Mouse (Mus musculus) neural tube, embryonic 12.5 days (tissue): Measurements from ENCODE around the gene Chmp4b. TPM values are rescaled to one million over a fixed set of nuclear protein-coding genes. Genes with fewer than 3 reads are reported as not detected.

Source experiments
- ATAC-seq: fragments of 200-750 bp; cut with Nextera tagmentation; 2 replicates; pipeline ENCODE4 v1.8.0; 2017; ENCODE audit warnings: low read depth, mild to moderate bottlenecking, moderate TSS enrichment, moderate library complexity; ENCODE audit not compliant: low FRiP score
- H3K27ac ChIP-seq: fragments of 300-500 bp; sonication (generic); 2 replicates; pipeline ENCODE4 v1.5.1; 2016
- H3K27me3 ChIP-seq: fragments of 300-500 bp; sonication (generic); replicated peaks from 2 replicates; pipeline ENCODE4 v1.6.1; 2016; ENCODE audit warnings: mild to moderate bottlenecking
- H3K36me3 ChIP-seq: fragments of 300-500 bp; sonication (generic); 2 replicates; pipeline ENCODE4 v1.6.1; 2016; ENCODE audit warnings: mild to moderate bottlenecking
- H3K4me1 ChIP-seq: fragments of 300-500 bp; sonication (generic); 2 replicates; pipeline ENCODE4 v1.6.1; 2016
- H3K4me2 ChIP-seq: fragments of 300-500 bp; sonication (generic); replicated peaks from 2 replicates; pipeline ENCODE4 v1.6.1; 2016; ENCODE audit warnings: mild to moderate bottlenecking
- H3K4me3 ChIP-seq: fragments of 300-500 bp; sonication (generic); 2 replicates; pipeline ENCODE4 v1.5.1; 2016
- H3K9ac ChIP-seq: fragments of 300-500 bp; sonication (generic); 2 replicates; pipeline ENCODE4 v1.6.1; 2016; ENCODE audit warnings: mild to moderate bottlenecking
- H3K9me3 ChIP-seq: fragments of 300-500 bp; sonication (generic); 2 replicates; pipeline ENCODE4 v1.6.1; 2016; ENCODE audit warnings: mild to moderate bottlenecking
- WGBS: fragments of 180-500 bp; shearing (Covaris S2); methylation state at CpG from one replicate; pipeline ENCODE4 v1.1.7; 2016; 5-methylcytosine and 5-hydroxymethylcytosine counted together
- polyA plus RNA-seq: library from polyadenylated mRNA; unstranded; fragments of >200 nt; fragmentation: Nextera tagmentation; extraction: Ambion mirVana; gene quantifications from 2 replicates; pipeline ENCODE4 v1.2.1, GENCODE M21; 2016

The Chmp4b gene
- polyA plus RNA-seq: 21.8 and 29.4 TPM in 2 replicates

DNA sequence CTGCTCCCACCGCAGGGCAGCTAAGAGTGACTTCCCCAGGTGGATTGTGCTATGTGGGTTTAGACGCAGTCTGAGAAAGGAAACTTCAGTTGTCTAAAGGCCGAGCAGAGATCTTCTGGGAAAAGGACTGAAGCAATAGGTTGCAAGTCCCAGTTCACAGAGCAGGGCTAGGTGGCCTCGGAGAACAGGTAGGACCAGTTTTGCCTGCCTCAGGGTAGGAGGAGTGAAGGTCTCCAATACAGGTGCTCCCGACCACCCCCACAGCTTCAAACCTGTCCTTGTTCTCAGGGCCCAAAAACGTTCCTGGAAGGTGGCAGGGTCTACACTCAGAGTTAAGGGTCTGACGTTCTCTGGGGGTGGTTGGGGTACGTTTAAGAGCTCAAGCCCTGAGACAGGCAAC, at the start of gene Chmp4b:
Gene Chmp4b (plus strand): TSS at position 343 of the 400 bp plus-strand sequence.
- H3K9ac ChIP-seq: no peak within 1 kb of the TSS
- no peak within 1 kb of the TSS for H3K4me3 ChIP-seq
- H3K36me3 ChIP-seq: no peaks in the 10 kb centered on the region
- no peak within 1 kb of the TSS for H3K27ac ChIP-seq
- no peaks in the 10 kb centered on the region for H3K4me1 ChIP-seq
- no peak within 1 kb of the TSS for H3K4me2 ChIP-seq
- WGBS: 51% methylated on average over 8 of the region's 8 CpGs
- ATAC-seq: no peak
- H3K27me3 ChIP-seq: no peaks in the 10 kb centered on the region
- 0 out of 2 replicates have a peak, but pooled peaks cover 4% of the 10 kb centered on the region for H3K9me3 ChIP-seq

DNA sequence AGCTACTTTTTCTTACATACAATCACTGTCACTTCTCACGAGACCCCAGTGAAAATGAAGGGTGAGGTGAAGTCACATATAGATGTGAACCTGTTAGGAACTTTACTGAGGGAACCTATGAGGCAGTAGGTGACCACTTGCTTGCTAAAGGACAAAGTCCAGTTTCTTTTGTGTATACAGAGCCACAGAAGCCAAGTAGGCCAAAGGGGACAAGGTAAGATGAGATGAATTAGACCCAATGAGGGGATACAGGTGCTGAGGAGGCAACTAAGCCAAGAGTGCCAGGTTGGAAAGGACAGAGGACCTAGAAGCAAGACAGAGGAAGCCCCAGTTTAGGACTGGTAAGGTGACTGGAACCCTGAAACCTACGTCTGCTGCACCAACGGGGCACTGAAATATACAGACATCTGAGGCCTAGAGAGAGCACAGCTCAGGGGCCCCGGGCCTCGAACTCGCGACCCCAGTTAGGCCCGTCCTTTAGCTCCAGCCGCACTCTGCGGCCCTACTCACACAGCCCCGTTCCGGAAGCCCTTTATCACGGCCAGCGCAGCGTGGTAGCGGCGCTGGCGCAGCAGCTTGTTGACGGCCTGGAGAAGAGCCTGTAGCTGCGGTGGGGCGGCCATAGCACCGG, 48.4 kb upstream of the Chmp4b start:
- no peaks in the 10 kb centered on the region for H3K9me3 ChIP-seq
- H3K27me3 ChIP-seq: no peaks in the 10 kb centered on the region
- peaks cover 6% of the 10 kb centered on the region for H3K4me1 ChIP-seq
- no peak for ATAC-seq
- H3K4me3 ChIP-seq: peak overlapping the region; percentile 72
- H3K36me3 ChIP-seq: no peaks in the 10 kb centered on the region
- H3K27ac ChIP-seq: no peak overlapping the region
- H3K9ac ChIP-seq: peak overlapping the region; percentile 75
- peak overlapping the region; percentile 76 for H3K4me2 ChIP-seq
- 17% methylated on average over 22 of the region's 22 CpGs for WGBS

GRCm38 (mm10) chr2:154603638-154604153, 47.8 kb upstream of the Chmp4b start, which contains the start of gene Pxmp4:
Pxmp4 (minus strand) TSS chr2:154603708.
- ATAC-seq: peak; percentile 100
- Histone ChIP-seq H3K4me1 (peaks cover 6% of the 10 kb centered on the region), H3K36me3 (no peaks in the 10 kb centered on the region), H3K27ac (no peak within 1 kb of the TSS), H3K4me2 (peak within 1 kb of the TSS; percentile 76), H3K9ac (peak within 1 kb of the TSS; percentile 75), H3K27me3 (no peaks in the 10 kb centered on the region), H3K9me3 (no peaks in the 10 kb centered on the region), H3K4me3 (peak within 1 kb of the TSS; percentile 72)
- under 1% methylated on average over 13 of the region's 13 CpGs for WGBS

DNA sequence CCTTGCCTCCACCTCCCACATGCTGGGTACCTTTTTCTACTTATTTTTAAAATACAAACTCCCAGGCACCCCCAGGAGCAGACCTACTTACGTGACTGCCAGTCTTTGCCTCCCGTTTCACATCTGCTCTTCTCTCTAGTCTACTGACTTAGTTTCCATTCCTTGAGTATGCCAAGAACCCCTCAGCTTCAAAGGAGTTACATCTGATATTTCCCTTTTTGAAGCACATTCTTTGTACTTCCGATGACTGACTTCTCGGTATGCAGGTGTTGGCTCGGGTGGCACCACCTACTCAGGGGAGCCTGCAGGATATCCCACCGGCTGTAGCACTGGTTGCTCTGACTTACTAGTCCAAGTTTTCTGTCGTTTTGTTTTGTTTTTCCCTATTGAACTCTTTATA, 47.3 kb upstream of the Chmp4b start:
- Histone ChIP-seq H3K27me3 (no peaks in the 10 kb centered on the region), H3K4me2 (peak overlapping the region; percentile 76), H3K27ac (no peak overlapping the region), H3K36me3 (no peaks in the 10 kb centered on the region), H3K4me1 (peaks cover 6% of the 10 kb centered on the region), H3K9ac (no peak overlapping the region), H3K4me3 (0 out of 2 replicates have a peak overlapping the region, but pooled peaks have one; percentile 8), H3K9me3 (no peaks in the 10 kb centered on the region)
- no peak for ATAC-seq
- 40% methylated on average over 7 of the region's 7 CpGs for WGBS

GRCm38 (mm10) chr2:154606965-154607364, 44.5 kb upstream of the Chmp4b start:
- Histone ChIP-seq H3K4me2 (no peak overlapping the region), H3K36me3 (no peaks in the 10 kb centered on the region), H3K27me3 (no peaks in the 10 kb centered on the region), H3K27ac (no peak overlapping the region), H3K4me1 (peaks cover 6% of the 10 kb centered on the region), H3K9me3 (no peaks in the 10 kb centered on the region), H3K4me3 (no peak overlapping the region), H3K9ac (no peak overlapping the region)
- ATAC-seq: no peak
- WGBS: 89% methylated on average over 1 of the region's 1 CpGs

GRCm38 (mm10) chr2:154609050-154609767, 42.3 kb upstream of the Chmp4b start:
- WGBS: 65% methylated on average over 10 of the region's 10 CpGs
- ATAC-seq: no peak
- H3K4me2 ChIP-seq: no peak overlapping the region

GRCm38 (mm10) chr2:154613118-154614115, 38.1 kb upstream of the Chmp4b start, which contains the start of the genes Zfp341 and 4930519P11Rik:
Zfp341 (plus strand) TSS chr2:154613297.
4930519P11Rik (minus strand) TSS chr2:154613437.
- peaks cover 11% of the 10 kb centered on the region; the same call in 1 of the 2 replicates for H3K4me1 ChIP-seq
- ATAC-seq: peak; percentile 93
- H3K27me3 ChIP-seq: no peaks in the 10 kb centered on the region
- no peaks in the 10 kb centered on the region for H3K36me3 ChIP-seq
- under 1% methylated on average over 86 of the region's 98 CpGs for WGBS
- H3K9ac ChIP-seq: peak within 1 kb of the TSS; percentile 81
- H3K4me3 ChIP-seq: peak within 1 kb of the TSS; percentile 51
- H3K27ac ChIP-seq: peak within 1 kb of the TSS; percentile 94
- H3K4me2 ChIP-seq: peak within 1 kb of the TSS; percentile 69
- H3K9me3 ChIP-seq: no peaks in the 10 kb centered on the region

More at GRCm38 (mm10) chr2:154609050-154609767, 42.3 kb upstream of the Chmp4b start:
- H3K4me3 ChIP-seq: no peak overlapping the region
- peaks cover 5% of the 10 kb centered on the region; the same call in 1 of the 2 replicates for H3K4me1 ChIP-seq
- H3K9me3 ChIP-seq: no peaks in the 10 kb centered on the region
- H3K36me3 ChIP-seq: no peaks in the 10 kb centered on the region
- no peak overlapping the region for H3K9ac ChIP-seq
- H3K27me3 ChIP-seq: no peaks in the 10 kb centered on the region
- H3K27ac ChIP-seq: no peak overlapping the region

- H3K27me3 ChIP-seq: no peaks in the 10 kb centered on the region
- no peak overlapping the region for H3K9ac ChIP-seq
- peaks cover 11% of the 10 kb centered on the region; the same call in 1 of the 2 replicates for H3K4me1 ChIP-seq
- H3K4me2 ChIP-seq: peak overlapping the region; percentile 69
- H3K27ac ChIP-seq: no peak overlapping the region
- no peak for ATAC-seq
- H3K9me3 ChIP-seq: no peaks in the 10 kb centered on the region
- WGBS: 77% methylated on average over 19 of the region's 19 CpGs
- no peak overlapping the region for H3K4me3 ChIP-seq
- no peaks in the 10 kb centered on the region for H3K36me3 ChIP-seq
These were observed 36.5 kb upstream of the Chmp4b start for GRCm38 (mm10) chr2:154614841-154615576.

GRCm38 (mm10) chr2:154615674-154616073, 35.8 kb upstream of the Chmp4b start:
- Histone ChIP-seq H3K36me3 (no peaks in the 10 kb centered on the region), H3K27ac (no peak overlapping the region), H3K4me1 (peaks cover 11% of the 10 kb centered on the region; the same call in 1 of the 2 replicates), H3K4me2 (no peak overlapping the region), H3K4me3 (no peak overlapping the region), H3K27me3 (no peaks in the 10 kb centered on the region), H3K9ac (no peak overlapping the region), H3K9me3 (no peaks in the 10 kb centered on the region)
- 93% methylated on average over 5 of the region's 5 CpGs for WGBS
- no peak for ATAC-seq

DNA sequence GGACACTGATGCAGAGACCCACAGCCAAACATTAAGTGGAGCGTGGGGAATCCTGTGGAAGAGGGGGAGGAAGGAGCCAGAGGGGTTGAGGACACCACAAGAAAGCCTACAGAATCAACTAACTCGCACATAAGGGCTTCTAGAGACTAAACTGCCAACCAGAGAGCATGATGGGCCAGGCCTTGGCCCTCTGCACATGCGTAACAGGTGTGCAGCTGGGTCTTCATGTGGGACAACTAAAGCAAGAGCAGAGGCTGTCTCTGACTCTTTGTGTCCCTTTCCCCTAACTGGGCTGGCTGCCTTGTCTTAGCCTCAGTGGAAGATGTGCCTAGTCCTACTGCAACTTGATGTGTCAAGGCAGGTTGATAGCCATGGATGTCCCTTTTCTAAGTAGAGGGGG, 34.4 kb upstream of the Chmp4b start:
- no peak overlapping the region for H3K9ac ChIP-seq
- H3K4me1 ChIP-seq: peaks cover 11% of the 10 kb centered on the region; the same call in 1 of the 2 replicates
- no peak overlapping the region for H3K27ac ChIP-seq
- H3K27me3 ChIP-seq: no peaks in the 10 kb centered on the region
- no peak for ATAC-seq
- no peak overlapping the region for H3K4me3 ChIP-seq
- H3K9me3 ChIP-seq: no peaks in the 10 kb centered on the region
- 93% methylated on average over 3 of the region's 3 CpGs for WGBS
- H3K4me2 ChIP-seq: no peak overlapping the region
- no peaks in the 10 kb centered on the region for H3K36me3 ChIP-seq

DNA sequence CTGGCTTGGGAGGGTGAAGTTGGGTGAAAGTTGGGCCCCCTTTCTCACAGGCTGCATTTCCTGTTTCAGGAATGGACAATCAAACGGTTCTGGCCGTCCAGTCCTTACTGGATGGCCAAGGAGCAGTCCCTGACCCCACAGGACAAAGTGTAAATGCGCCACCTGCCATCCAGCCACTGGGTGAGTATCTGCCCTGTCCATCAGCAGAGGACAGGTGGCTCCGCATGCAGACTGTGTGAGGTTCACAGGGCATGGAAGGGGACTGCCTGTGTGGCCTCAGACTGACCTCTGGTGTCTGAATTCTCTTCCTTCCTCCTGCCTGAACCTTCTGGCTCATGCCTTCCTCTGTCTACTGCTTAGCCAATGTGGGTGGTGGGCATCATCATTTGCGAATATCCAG, 29.8 kb upstream of the Chmp4b start:
- no peak for ATAC-seq
- 89% methylated on average over 5 of the region's 5 CpGs for WGBS
- H3K36me3 ChIP-seq: peaks cover 29% of the 10 kb centered on the region; the same call in 1 of the 2 replicates
- H3K4me2 ChIP-seq: no peak overlapping the region
- no peaks in the 10 kb centered on the region for H3K9me3 ChIP-seq
- no peak overlapping the region for H3K9ac ChIP-seq
- H3K4me1 ChIP-seq: no peaks in the 10 kb centered on the region
- no peak overlapping the region for H3K27ac ChIP-seq
- no peak overlapping the region for H3K4me3 ChIP-seq
- H3K27me3 ChIP-seq: no peaks in the 10 kb centered on the region
